Mouse (Mus musculus) layer of hippocampus, postnatal 10 days (tissue): Measurements from ENCODE around the gene Pkm. TPM values are rescaled to one million over a fixed set of nuclear protein-coding genes. Genes with fewer than 3 reads are reported as not detected.

Experiments
- DNase-seq, 2 experiments: peaks; one replicate each; pipeline ENCODE4 v3.0.0; 2021; ENCODE audit warnings: low spot score in 2 of 2
- total RNA-seq, 2 experiments: library from RNA; stranded (reverse); gene quantifications; 2 replicates each; pipeline ENCODE4 v1.2.3; 2021

Pkm gene
- total RNA-seq, 2 experiments from 2014 or later = 761 to 808 TPM

DNA sequence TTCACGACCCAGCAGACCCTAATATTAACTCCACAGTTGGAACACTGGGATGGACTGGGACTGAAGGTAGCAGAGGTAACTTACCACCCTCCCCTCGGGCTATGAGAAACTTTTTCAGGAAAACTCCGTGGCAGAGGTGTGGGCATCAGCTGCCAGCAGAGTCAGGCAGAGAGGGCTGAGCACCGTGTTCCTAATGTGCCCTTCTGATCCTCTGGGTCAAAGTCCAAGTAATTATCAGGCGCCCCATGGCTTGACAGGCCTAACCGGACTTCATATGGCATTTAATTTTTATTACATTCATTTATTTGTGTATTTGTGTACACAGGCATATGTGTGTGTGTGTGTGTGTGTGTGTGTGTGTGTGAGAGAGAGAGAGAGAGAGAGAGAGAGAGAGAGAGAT is 46.9 kb downstream of the Pkm start:
- no peak for DNase-seq

DNA sequence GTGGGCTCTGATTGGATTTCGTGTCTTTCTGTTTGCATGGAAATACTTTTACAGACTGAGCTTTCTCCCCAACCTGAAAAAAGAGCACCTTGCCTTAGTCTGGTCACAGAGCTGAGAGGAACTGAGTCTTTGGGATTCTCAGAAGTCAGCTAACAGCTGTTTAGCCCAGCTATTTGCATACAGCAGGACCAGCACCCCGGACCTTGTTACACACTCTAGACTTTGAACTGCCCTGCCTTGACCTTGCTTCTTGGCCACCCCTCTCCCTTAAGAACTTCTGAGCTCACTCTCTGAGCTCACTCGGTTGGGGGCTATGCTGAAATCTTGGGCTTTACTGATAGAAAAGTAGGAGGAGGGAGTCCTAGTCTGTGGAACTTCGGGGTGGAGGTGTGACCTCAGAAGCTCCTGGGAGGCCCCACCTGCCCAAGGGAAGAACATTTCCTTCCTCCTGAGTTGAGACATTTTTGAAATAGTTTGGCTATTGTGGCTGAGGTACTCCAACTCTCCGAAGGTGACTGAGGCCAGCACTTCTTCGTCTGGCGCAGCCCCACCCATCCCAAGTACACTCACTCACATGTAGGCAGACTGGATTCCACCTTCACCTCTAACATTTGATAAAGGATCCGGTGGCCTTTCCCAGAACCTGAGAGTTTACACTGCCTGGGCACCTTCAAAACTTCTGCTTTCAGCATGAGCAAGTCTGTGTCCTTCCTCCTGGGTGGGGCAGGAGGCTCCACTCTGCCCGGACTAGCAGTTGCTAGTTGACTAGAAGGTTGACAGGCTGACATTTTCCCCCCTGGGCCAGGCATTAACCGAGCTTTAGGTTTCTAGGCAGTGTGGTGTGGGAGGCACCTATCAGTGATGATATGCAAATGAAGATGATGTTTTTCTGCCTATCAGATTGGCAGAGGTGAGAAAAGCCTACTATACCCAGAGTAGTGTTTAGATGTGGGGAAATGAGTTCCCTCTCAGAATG is 51.0 kb downstream of the Pkm start:
- DNase-seq = no peak

DNA sequence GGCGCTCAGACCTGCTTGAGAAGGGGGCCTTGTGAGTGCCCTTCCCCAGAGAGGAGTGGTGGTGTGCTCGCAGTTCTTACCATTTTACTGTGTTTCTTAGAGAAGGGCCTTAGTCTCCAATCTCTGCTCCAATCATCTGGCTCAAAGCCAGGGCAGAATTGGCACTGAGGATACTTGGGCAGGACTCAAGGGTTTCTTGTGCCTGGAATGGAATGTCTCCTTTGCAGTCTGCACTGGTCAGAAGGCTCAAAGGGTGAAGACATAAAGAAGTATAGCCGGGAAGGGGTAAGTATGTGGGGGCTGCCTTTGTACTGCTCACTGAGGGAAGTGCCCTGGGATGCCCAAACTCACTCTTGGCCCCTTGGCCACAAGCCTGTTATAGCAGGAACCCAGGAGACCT is 53.1 kb downstream of the Pkm start:
- no peak for DNase-seq

DNA sequence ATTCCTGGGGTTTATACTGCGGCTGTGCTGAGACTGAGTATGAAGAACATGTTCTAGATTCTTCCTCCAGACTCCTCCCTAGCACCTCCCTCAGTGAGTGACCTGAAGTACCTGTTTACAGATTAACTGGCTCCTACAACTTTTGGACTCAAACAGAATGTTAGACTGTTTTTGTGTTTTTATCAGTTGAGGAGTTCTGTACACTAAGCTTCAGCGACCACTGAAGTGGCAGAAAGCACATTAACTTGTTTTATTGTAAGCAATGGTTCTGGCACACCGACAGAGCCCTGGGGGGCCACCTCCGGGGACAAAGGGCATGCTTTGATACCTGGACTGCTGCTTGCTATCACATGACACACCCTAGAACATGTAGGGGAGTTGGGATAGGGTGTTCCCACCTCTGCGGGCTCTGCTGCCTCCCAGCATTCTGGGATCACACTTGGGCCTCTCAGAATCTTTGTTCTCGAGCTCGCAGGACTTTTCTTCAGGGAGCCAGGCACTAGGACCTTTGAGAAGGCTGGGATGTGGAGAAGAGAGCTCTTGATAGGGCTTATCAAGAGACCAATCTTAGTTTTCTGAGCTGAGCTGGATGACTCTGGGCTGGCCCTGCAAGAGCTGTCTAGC is 60.2 kb downstream of the Pkm start:
- no peak for DNase-seq

DNA sequence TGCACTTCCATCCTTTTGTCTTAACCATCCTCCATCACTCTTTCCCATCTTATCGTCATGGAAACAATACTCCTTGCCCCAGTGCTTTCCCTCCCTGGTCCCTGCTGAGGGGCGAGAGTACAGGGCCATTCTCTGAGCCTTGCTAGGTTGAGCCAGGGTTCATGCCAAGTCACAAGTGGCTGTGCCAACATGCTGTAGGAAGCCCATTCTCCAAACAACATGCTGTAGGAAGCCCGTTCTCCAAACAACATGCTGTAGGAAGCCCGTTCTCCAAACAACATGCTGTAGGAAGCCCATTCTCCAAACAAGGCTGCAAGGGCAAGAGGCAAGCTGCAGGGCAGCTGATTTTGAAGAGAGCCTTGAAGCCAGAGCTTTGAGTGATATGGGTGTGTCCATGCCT is 62.1 kb downstream of the Pkm start:
- no peak for DNase-seq

DNA sequence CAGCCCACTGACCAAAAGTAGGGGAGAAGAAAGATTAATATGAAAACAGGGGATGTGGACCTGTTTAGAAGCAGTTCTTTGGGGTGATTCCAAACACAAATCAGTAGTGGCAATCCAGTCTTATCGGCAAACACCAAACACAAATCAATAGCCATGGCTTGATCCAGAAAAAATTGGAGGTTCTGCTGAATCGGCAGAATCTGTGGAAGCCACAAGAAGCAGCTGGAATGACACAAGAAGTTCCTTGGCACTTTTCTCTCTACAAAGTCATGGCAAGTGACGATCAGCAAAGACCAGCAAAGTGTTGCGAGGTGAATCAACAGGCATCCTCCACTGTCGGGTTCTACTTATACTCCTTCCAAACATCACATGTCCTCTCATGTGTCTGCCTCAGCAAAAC is 65.0 kb downstream of the Pkm start:
- DNase-seq = no peak

DNA sequence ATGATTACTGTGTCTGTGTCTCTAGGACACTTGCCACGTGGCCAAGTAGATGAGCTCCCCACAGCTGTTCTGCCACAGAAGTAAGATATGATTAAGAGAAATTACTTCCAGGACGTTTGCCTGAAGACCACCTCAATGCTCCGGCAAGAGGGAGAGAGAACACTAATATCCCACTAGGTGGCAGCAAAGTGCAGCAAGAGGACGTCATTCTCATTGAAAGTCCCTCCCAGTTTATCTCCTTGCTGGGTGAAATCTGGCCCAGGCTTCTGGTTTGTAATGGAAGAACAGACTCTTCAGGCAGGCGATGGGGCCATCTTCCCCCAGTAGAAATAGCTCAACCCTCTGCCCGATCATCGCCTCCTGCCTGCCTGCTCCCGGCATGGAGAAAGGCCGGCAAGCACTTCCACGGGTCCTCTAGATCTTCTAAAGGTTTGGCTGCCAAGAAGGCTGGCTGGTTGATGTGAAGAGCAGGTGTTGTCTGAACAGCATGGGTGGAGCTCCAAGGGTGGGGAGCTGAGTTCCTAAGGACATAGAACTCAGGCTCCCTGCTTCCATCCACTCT is 67.0 kb downstream of the Pkm start:
- DNase-seq = peak; percentile 72 to 77

DNA sequence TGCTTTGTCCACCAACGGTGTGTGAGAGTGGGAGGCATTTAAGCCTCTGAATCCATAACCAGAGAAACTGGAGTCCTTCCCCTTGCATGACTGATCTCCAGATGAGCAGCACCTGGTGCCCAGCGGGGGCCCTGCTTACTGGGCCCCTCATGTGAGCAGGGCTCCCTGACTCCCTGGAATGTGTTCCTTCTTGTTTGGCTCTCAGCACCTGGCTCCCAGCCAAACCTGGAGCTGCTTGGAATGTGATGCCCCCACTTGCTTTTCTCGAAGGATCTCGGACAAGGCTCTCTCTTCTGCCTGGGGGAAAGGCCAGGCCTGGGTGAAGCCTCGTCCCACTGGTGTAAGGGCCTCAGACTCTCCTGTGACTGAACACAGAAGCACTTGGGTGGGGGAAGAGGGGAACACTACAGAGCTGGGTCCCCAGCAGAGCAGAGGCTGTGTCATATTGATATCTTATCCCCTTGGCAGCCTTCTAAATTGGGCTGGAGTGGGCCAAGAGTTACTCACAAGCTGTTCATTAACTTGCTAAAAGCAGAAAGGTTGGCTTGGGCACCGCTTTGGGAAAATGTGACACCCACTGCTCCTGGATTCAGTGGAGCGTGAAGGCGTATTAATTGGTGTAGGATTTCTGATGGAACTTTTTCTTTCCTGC is 67.7 kb downstream of the Pkm start:
- DNase-seq = peak; percentile 44 to 52

DNA sequence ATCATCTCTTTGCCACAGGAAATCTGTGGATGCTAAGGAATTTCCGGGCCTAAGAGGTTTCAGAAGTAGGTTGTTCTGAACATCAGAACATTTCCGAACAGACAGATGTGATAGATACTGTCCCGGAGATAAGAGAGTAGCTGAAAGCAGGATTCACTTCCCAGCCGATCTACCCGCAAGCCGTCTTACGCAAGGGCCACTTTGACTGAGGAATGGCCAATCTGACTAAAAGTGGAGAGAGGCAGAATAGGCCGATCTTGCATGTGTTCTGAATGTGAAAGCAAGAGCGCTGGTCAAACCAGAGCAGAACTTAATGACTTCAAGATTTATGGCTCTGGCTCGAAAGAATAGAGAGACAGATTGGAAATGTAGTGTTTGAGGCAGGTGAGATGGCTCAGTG is 69.3 kb downstream of the Pkm start:
- no peak for DNase-seq

DNA sequence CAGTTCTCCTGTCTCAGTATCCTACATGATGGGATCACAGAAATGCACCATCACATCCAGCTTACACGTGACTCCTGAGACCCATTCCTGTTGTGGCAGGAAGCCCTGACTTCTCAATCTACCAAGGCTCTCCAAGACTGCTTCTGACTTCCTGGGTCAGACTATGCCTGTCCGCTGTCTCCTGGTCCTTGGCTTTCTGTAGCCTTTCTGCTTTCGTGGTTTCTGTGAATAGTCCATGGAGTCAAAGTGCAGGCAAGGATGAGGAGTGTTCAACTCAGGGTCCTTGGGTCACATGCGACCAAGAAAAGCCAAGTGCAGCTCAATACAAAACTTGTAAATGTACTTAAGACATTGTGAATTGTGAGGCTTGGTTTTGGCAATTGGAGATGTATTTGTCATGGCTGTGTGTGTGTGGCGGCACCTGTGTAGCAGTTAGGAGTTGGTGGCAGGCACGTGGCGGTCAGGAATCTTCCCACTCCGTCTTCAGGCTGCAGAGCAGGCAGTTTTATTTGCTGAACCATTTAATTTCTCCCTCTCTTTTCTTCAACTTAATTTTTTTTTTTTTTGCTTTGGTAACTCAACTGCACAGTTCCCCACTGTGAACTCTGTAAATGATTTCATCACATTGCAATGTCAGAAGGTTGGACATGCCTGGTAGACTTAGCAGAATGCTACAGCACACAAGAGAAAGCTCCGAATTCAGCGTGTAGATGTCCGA is 71.6 kb downstream of the Pkm start:
- DNase-seq = no peak

Other genes with a start within 250 kb of the Pkm start
- gene Arih1, start 169.8 kb upstream of the Pkm start, total RNA-seq = 100 to 1,000 TPM in 1 of 2 experiments, 10 to 100 TPM in 1; 95.9 to 110 TPM
- 10 to 100 TPM; 30.4 to 34.8 TPM for gene Hexa, start 116.8 kb upstream of the Pkm start, total RNA-seq
- gene Tmem202, start 116.5 kb upstream of the Pkm start, total RNA-seq = 1 to 10 TPM; 1.6 to 1.7 TPM
- gene Celf6, start 78.5 kb upstream of the Pkm start, total RNA-seq = 10 to 100 TPM; 36.2 to 36.4 TPM
- gene Parp6, start 39.1 kb upstream of the Pkm start, total RNA-seq = 100 to 1,000 TPM; 177 to 180 TPM
- 10 to 100 TPM; 12.8 to 14.7 TPM for gene Gramd2, start 23.8 kb downstream of the Pkm start, total RNA-seq
- gene Senp8, start 94.3 kb downstream of the Pkm start, total RNA-seq = 1 to 10 TPM; 5.1 to 6.8 TPM
- gene Myo9a, start 94.5 kb downstream of the Pkm start, total RNA-seq = 10 to 100 TPM; 69.7 to 78.4 TPM